Mouse (Mus musculus) embryonic facial prominence, embryonic 12.5 days (tissue): Measurements from ENCODE around the gene Gm47791. TPM values are rescaled to one million over a fixed set of nuclear protein-coding genes. Genes with fewer than 3 reads are reported as not detected.

Source experiments
- ATAC-seq: fragments of 200-750 bp; cut with Nextera tagmentation; 2 replicates; pipeline ENCODE4 v1.8.0; 2017; ENCODE audit not compliant: insufficient number of reproducible peaks, insufficient read depth, low FRiP score, low TSS enrichment
- H3K27ac ChIP-seq: fragments of 300-500 bp; sonication (generic); 2 replicates; pipeline ENCODE4 v1.5.1; 2016; ENCODE audit warnings: mild to moderate bottlenecking
- H3K27me3 ChIP-seq: fragments of 300-500 bp; sonication (generic); 2 replicates; pipeline ENCODE4 v1.6.1; 2016; ENCODE audit warnings: mild to moderate bottlenecking, moderate library complexity
- H3K36me3 ChIP-seq: fragments of 300-500 bp; sonication (generic); 2 replicates; pipeline ENCODE4 v1.6.1; 2016; ENCODE audit warnings: mild to moderate bottlenecking
- H3K4me1 ChIP-seq: fragments of 300-500 bp; sonication (generic); 2 replicates; pipeline ENCODE4 v1.6.1; 2016
- H3K4me2 ChIP-seq: fragments of 300-500 bp; sonication (generic); replicated peaks from 2 replicates; pipeline ENCODE4 v1.6.1; 2016; ENCODE audit warnings: mild to moderate bottlenecking, moderate library complexity
- H3K4me3 ChIP-seq: fragments of 300-500 bp; sonication (generic); 2 replicates; pipeline ENCODE4 v1.5.1; 2016; ENCODE audit warnings: mild to moderate bottlenecking
- H3K9ac ChIP-seq: fragments of 300-500 bp; sonication (generic); 2 replicates; pipeline ENCODE4 v1.6.1; 2016; ENCODE audit warnings: mild to moderate bottlenecking, moderate library complexity
- H3K9me3 ChIP-seq: fragments of 300-500 bp; sonication (generic); 2 replicates; pipeline ENCODE4 v1.6.1; 2016; ENCODE audit warnings: mild to moderate bottlenecking, moderate library complexity
- WGBS: fragments of 180-500 bp; shearing (Covaris S2); methylation state at CpG from one replicate; pipeline ENCODE4 v1.1.7; 2016; 5-methylcytosine and 5-hydroxymethylcytosine counted together
- polyA plus RNA-seq: library from polyadenylated mRNA; unstranded; fragments of >200 nt; fragmentation: Nextera tagmentation; extraction: Ambion mirVana; gene quantifications from 2 replicates; pipeline ENCODE4 v1.2.1, GENCODE M21; 2016

The Gm47791 gene
- polyA plus RNA-seq, 1 experiment from 2014 or later, result not detected

DNA sequence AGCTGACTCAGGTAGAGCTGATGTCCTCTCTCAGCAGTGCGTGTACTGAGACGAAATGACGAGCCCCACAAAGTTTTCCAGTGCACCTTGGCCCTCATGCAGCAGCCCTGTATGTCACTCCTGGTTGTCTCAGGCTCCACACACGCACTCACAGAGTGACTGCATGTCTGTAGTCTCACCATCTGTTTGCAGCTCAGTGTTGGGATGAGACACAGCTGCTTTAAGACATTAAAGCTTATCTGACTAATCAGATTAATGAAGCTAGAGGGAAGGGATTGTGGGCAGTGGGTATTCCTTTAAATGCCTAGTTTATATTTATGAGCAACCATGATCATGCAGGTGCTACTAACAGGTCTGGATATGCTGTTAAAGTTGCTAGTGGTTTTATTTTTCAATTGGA, 24.6 kb downstream of the Gm47791 start:
- Histone ChIP-seq H3K36me3 (peaks cover 21% of the 10 kb centered on the region), H3K9me3 (no peaks in the 10 kb centered on the region), H3K27me3 (no peaks in the 10 kb centered on the region), H3K4me2 (no peak overlapping the region), H3K4me1 (no peaks in the 10 kb centered on the region), H3K4me3 (no peak overlapping the region), H3K9ac (no peak overlapping the region), H3K27ac (no peak overlapping the region)
- no peak for ATAC-seq
- WGBS, result 71% methylated on average over 4 of the region's 4 CpGs

DNA sequence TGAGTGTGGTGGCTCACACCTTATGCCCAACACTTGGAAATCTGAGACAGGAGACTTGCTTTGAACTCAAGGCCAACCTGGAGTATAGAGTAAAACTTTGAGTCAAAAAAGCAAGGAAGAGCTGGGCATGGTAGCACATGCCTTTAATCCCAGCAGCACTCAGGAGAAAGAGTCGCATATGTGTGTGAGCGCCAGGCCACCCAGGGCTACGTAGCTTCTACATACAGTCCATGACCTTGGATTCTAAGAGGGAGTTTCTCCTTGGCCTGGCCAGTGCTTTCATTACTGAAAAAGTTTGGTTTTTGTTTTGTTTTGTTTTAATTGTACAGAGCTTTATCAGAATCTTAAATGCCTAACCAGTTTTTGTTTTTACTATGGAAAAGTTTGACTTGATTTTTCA, 27.1 kb downstream of the Gm47791 start:
- WGBS, result 84% methylated on average over 3 of the region's 3 CpGs
- ATAC-seq, result no peak
- Histone ChIP-seq H3K36me3 (peaks cover 20% of the 10 kb centered on the region), H3K9ac (no peak overlapping the region), H3K4me2 (no peak overlapping the region), H3K4me3 (no peak overlapping the region), H3K27ac (no peak overlapping the region), H3K4me1 (no peaks in the 10 kb centered on the region), H3K9me3 (no peaks in the 10 kb centered on the region), H3K27me3 (no peaks in the 10 kb centered on the region)

DNA sequence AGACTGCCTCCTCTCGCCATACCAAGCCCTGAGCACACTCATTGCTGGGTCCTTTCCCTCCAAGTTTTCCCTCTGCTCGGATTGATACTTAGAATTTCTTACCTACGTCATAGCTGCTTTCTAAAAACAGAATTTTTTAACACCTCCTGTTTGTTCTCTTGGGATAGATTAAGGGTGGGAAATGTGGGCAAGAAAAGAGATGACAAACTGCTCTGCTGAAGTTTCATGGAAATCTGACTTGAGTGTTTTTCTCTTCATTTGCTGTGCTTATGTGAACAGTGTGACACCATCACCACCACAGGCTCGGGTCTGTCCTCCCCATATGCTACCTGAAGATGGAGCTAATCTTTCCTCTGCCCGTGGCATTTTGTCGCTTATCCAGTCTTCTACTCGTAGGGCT, 29.5 kb downstream of the Gm47791 start:
- peaks cover 25% of the 10 kb centered on the region for H3K36me3 ChIP-seq
- H3K27ac ChIP-seq, result no peak overlapping the region
- no peak for ATAC-seq
- no peaks in the 10 kb centered on the region for H3K9me3 ChIP-seq
- H3K27me3 ChIP-seq, result no peaks in the 10 kb centered on the region
- H3K9ac ChIP-seq, result no peak overlapping the region
- H3K4me1 ChIP-seq, result no peaks in the 10 kb centered on the region
- no peak overlapping the region for H3K4me2 ChIP-seq
- 85% methylated on average over 7 of the region's 7 CpGs for WGBS
- no peak overlapping the region for H3K4me3 ChIP-seq

DNA sequence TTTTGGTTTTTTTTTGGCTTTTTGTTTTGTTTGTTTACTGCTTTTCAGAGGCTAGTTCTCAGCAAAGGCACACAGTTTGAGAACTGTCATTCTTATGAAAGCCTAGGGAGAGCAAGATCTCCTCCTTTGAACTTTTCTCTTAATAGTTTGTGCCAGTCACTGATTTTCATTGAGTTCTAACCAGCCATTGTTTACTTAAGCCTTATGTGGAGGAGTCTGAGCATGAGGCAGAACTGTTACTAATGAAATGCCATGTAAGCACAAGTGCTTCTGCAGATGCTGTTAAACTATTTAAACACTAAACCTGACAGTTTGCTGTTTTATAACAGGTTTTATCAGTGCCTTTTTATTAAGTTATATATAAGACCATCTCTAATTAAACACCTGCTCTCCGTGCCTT, 33.0 kb downstream of the Gm47791 start:
- 92% methylated on average over 1 of the region's 1 CpGs for WGBS
- Histone ChIP-seq H3K27me3 (no peaks in the 10 kb centered on the region), H3K4me2 (no peak overlapping the region), H3K4me1 (no peaks in the 10 kb centered on the region), H3K9me3 (no peaks in the 10 kb centered on the region), H3K36me3 (peaks cover 50% of the 10 kb centered on the region), H3K9ac (no peak overlapping the region), H3K4me3 (no peak overlapping the region), H3K27ac (no peak overlapping the region)
- no peak for ATAC-seq

DNA sequence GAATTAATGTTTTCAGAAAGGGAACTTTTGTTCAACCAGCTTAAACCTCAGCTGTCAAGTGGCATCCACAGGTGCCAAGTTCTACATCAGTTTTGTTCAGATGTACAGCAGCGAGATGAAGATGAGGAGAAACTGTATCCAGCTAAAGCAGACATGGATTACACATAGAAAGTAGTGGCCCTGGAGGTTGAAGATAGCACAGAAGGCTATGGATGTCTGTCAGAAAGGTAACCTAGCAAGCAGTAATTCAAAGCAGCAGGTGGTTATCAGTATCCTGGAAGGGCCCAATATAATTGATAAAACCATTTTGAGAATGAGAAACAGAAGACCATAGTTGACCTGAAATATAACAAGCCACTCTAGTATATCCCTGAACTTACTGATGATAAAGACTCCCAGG, 37.7 kb downstream of the Gm47791 start:
- no peaks in the 10 kb centered on the region for H3K27me3 ChIP-seq
- no peak for ATAC-seq
- no peak overlapping the region for H3K9ac ChIP-seq
- H3K4me1 ChIP-seq, result no peaks in the 10 kb centered on the region
- no peak overlapping the region for H3K4me2 ChIP-seq
- no peak overlapping the region for H3K27ac ChIP-seq
- H3K36me3 ChIP-seq, result peaks cover 69% of the 10 kb centered on the region
- no peak overlapping the region for H3K4me3 ChIP-seq
- no peaks in the 10 kb centered on the region for H3K9me3 ChIP-seq
- 93% methylated on average over 1 of the region's 1 CpGs for WGBS

DNA sequence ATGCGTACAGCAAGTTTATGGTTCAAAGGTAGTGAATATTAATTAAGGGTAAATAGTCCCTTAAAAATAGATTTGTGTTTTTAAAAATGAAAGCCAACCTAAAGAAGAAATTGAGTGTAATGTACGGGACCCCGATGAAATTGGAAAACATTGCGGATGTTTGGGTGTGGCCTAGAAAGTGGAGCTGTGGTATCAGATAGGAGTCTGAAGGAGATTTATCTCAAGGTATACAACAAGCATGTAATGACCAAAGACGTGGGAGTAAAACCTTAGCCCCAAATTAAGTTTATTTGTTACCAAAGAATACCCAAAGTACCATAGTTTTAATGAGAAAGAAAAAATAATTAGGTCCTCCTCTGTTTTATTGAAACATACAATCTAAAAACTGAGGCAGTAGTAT, 44.6 kb downstream of the Gm47791 start:
- Histone ChIP-seq H3K4me3 (no peak overlapping the region), H3K27me3 (peaks cover 4% of the 10 kb centered on the region; the same call in 1 of the 2 replicates), H3K9ac (no peak overlapping the region), H3K36me3 (peaks cover 18% of the 10 kb centered on the region), H3K9me3 (no peaks in the 10 kb centered on the region), H3K4me1 (peaks cover 8% of the 10 kb centered on the region), H3K4me2 (no peak overlapping the region), H3K27ac (no peak overlapping the region)
- WGBS, result 91% methylated on average over 5 of the region's 5 CpGs
- no peak for ATAC-seq

DNA sequence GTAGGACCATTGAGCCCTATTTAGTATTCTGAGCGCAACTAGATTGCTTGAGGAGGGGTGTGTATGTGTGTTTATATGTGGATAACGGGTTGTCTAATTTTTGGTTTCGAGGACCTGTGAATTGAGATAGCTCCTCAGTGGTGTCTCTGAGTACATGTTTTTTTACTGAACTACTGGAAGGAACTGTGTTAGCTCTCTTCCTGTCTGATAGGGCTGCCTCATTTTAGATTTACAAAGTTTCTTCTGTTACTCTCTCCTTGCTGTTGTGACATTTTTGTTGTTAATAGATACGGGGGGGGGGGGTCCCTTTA, 45.2 kb downstream of the Gm47791 start:
- peaks cover 8% of the 10 kb centered on the region for H3K4me1 ChIP-seq
- 50% methylated on average over 4 of the region's 4 CpGs for WGBS

DNA sequence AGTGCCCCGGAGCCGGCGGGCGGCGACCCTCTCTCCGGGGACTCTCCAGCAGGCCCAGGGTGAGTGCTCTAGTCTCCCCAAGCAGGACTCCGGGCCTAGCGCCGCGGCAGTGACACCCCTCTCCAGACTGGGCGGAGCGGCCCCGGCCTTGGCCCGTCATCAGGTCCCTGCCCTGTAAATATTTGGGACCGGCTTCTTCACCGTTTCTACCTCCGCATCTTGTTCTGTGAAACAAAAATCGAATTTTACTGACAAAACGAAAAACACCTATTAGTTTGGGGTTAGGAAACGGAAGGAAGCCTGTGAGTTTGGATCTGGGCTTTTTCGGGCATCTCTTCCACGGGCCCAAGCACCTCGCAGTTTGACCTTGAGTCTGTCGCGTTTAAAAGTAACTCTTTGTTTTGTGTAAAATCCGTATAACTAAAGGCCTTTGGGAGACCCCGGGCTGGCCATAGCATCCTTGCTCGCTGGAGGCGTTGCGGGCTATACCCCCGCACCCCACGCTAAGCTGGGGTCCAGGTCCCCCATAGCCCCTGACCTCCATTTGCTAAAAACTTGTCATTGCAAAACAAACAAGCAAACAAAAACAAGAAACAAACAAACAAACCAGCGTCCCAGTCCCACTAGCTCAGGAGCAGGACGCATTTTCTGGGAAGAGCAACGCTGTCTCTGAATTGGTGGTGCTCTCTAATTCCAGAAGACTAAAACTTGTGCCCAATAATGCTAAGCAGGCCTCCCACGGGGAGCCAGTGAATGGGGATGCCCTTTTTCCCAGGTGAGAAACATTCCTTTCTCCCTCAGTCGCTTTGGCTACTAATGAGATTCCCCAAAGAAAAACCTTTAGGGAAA, 45.8 kb downstream of the Gm47791 start:
- peak overlapping the region; percentile 89 for H3K4me3 ChIP-seq
- WGBS, result 1% methylated on average over 37 of the region's 37 CpGs
- H3K9ac ChIP-seq, result peak overlapping the region; percentile 96
- H3K4me1 ChIP-seq, result peaks cover 8% of the 10 kb centered on the region
- H3K36me3 ChIP-seq, result peaks cover 8% of the 10 kb centered on the region
- peak overlapping the region; percentile 88 for H3K4me2 ChIP-seq
- peak overlapping the region; percentile 67 for H3K27ac ChIP-seq
- ATAC-seq, result peak; percentile 97
- no peaks in the 10 kb centered on the region for H3K9me3 ChIP-seq
- peaks cover 4% of the 10 kb centered on the region; the same call in 1 of the 2 replicates for H3K27me3 ChIP-seq

More for the DNA sequence above, 45.2 kb downstream of the Gm47791 start:
- H3K36me3 ChIP-seq, result peaks cover 12% of the 10 kb centered on the region
- no peak overlapping the region for H3K27ac ChIP-seq
- peaks cover 4% of the 10 kb centered on the region; the same call in 1 of the 2 replicates for H3K27me3 ChIP-seq
- no peak for ATAC-seq
- peak overlapping the region; percentile 96; the same call in 1 of the 2 replicates for H3K9ac ChIP-seq
- H3K4me2 ChIP-seq, result peak overlapping the region; percentile 88
- H3K9me3 ChIP-seq, result no peaks in the 10 kb centered on the region
- H3K4me3 ChIP-seq, result peak overlapping the region; percentile 89

DNA sequence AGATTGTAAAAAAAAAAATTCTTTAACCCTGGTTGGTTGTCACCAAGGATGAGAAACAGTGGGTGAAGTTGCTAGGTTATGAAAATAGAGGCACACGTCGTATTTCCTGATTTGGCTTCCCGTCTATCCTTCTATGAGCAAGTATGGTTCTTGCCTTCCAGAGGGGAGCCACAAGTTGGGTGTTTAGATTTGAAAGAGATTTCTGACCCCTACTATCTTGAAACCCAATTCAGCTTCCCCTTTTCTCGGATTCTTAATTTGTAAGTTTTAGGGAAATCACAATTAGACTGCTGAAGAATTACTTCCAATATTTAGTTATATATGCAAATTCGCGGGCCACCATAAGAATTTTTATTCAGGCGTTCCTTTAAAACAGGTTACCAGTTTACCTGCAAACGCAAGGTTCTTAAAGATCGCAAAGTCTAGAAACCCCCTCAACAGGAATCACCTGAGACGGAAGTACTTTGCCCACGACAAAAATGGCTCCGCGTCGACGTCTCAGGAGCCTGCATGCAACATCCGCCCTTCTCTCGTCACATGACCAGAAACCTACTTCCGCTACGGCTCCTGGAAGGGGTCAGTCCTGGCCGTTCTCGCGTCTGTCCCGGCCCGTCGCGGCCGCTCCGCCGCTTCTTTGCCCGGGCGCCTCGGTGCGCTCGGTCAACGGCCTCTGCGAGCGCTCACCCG, 46.6 kb downstream of the Gm47791 start, which contains the start of gene Mff:
Gene Mff, plus strand, starts transcription at position 552 of the 687 bp plus-strand sequence.
- peak within 1 kb of the TSS; percentile 96 for H3K9ac ChIP-seq
- H3K4me1 ChIP-seq, result peaks cover 8% of the 10 kb centered on the region
- H3K27me3 ChIP-seq, result peaks cover 4% of the 10 kb centered on the region; the same call in 1 of the 2 replicates
- 11% methylated on average over 38 of the region's 38 CpGs for WGBS
- peak; percentile 98 for ATAC-seq
- peak within 1 kb of the TSS; percentile 67 for H3K27ac ChIP-seq
- H3K9me3 ChIP-seq, result no peaks in the 10 kb centered on the region
- peak within 1 kb of the TSS; percentile 89 for H3K4me3 ChIP-seq
- peak within 1 kb of the TSS; percentile 88 for H3K4me2 ChIP-seq
- H3K36me3 ChIP-seq, result peaks cover 1% of the 10 kb centered on the region

Other genes with a start within 250 kb of the Gm47791 start
- 0.14 and 0.19 TPM in 2 replicates for gene Col4a4, start 184.4 kb downstream of the Gm47791 start, polyA plus RNA-seq
- gene Col4a3, start 184.3 kb downstream of the Gm47791 start, polyA plus RNA-seq, result 0.12 and 0.14 TPM in 2 replicates
- 213 and 218 TPM in 2 replicates for gene Mff, start 46.4 kb downstream of the Gm47791 start, polyA plus RNA-seq
- gene Tm4sf20, start 2.8 kb downstream of the Gm47791 start, polyA plus RNA-seq, result not detected in 2 replicates
- 38.9 and 39.5 TPM in 2 replicates for gene Agfg1, start 68.2 kb upstream of the Gm47791 start, polyA plus RNA-seq
- 0.39 TPM in 1 of 2 replicates, not detected in the other for gene A030005L19Rik, start 142.1 kb upstream of the Gm47791 start, polyA plus RNA-seq
- gene A030014E15Rik, start 153.7 kb upstream of the Gm47791 start, polyA plus RNA-seq, result not detected in 2 replicates
- not detected in 2 replicates for gene Gm6217, start 160.2 kb upstream of the Gm47791 start, polyA plus RNA-seq
- gene A030003K21Rik, start 172.1 kb upstream of the Gm47791 start, polyA plus RNA-seq, result not detected in 2 replicates
- gene Gm7544, start 184.8 kb upstream of the Gm47791 start, polyA plus RNA-seq, result not detected in 2 replicates
- gene Gm47955, start 189.0 kb upstream of the Gm47791 start, polyA plus RNA-seq, result not detected in 2 replicates
- not detected in 2 replicates for gene Gm47959, start 229.3 kb upstream of the Gm47791 start, polyA plus RNA-seq